Mouse (Mus musculus): ENCODE measurements around the gene Hdgf. TPM values are rescaled to one million over a fixed set of nuclear protein-coding genes. Genes with fewer than 3 reads are reported as not detected.
"Not testable (repeated sequence)": the region's sequence is repeated elsewhere in the genome, so short reads cannot be mapped to it uniquely, and the experiment has no call there.

Gene Hdgf
- total and polyA plus RNA-seq, 3 experiments, result 199 to 468 (median 215) TPM

GRCm38 (mm10) chr3:87887400-87887799 lies 18.7 kb upstream of the Hdgf start:
- DNase-seq (ENCODE audit: extremely low read depth); H3K9me3 ChIP-seq (replicated peaks; ENCODE audit: low read length); dilution Hi-C loops (cut with MboI; ENCODE audit: extremely low pct_ligation_motif_present, extremely low pct_unique_long_range_greater_than_20kb, low sequenced_read_pairs); H3K27me3 ChIP-seq (replicated peaks); H3K9ac ChIP-seq (ENCODE audit: insufficient read depth, low read depth); H3K27ac ChIP-seq (ENCODE audit: insufficient read depth, low read depth); H3K4me2 ChIP-seq (ENCODE audit: insufficient read depth, low read depth, poor library complexity, severe bottlenecking); H3K36me3 ChIP-seq (replicated peaks in 1 of 2; ENCODE audit: control insufficient read depth in 1 of 2, insufficient read depth in 1 of 2, low read length in 1 of 2); in situ Hi-C loops (cut with MboI; ENCODE audit: low pct_ligation_motif_present, low pct_unique_long_range_greater_than_20kb, low sequenced_read_pairs); H3K4me3 ChIP-seq (replicated peaks in 1 of 3; ENCODE audit: low read depth in 2 of 3, low read length in 2 of 3, poor library complexity in 1 of 3): not testable (repeated sequence)
- TF ChIP-seq RAD21 (IDR thresholded peaks at IDR 0.05; ENCODE audit: low read depth, low read length), result peak; percentile 4
- peak in 1 of 2 experiments; percentile 39; a peak in 2 of 4 replicates for TF ChIP-seq CTCF (conservative IDR thresholded peaks at IDR 0.05 in 1 of 2, IDR thresholded peaks at IDR 0.05 in 1 of 2; ENCODE audit: low read depth in 2 of 2, low read length in 2 of 2)
- peaks cover 9 to 23% of the 10 kb centered on the region in 2 experiments for H3K4me1 ChIP-seq (ENCODE audit: control insufficient read depth in 1 of 2, insufficient read depth in 2 of 2)
- H3K79me2 ChIP-seq (replicated peaks; ENCODE audit: control insufficient read depth, extremely low read depth, insufficient read depth, poor library complexity, severe bottlenecking), result peaks cover 27% of the 10 kb centered on the region

- Histone ChIP-seq H3K4me1 (ENCODE audit: control insufficient read depth in 1 of 2, insufficient read depth in 2 of 2) (peaks cover 2 to 3% of the 10 kb centered on the region in 2 experiments; a peak in 2 of 4 replicates), H3K36me3 (replicated peaks in 1 of 2; ENCODE audit: control insufficient read depth in 1 of 2, insufficient read depth in 1 of 2, low read length in 1 of 2) (no peaks in the 10 kb centered on the region), H3K4me2 (ENCODE audit: insufficient read depth, low read depth, poor library complexity, severe bottlenecking) (no peak overlapping the region), H3K27me3 (replicated peaks) (no peaks in the 10 kb centered on the region), H3K79me2 (replicated peaks; ENCODE audit: control insufficient read depth, extremely low read depth, insufficient read depth, poor library complexity, severe bottlenecking) (no peaks in the 10 kb centered on the region), H3K4me3 (replicated peaks in 1 of 3; ENCODE audit: low read depth in 2 of 3, low read length in 2 of 3, poor library complexity in 1 of 3) (no peak overlapping the region), H3K27ac (ENCODE audit: insufficient read depth, low read depth) (no peak overlapping the region), H3K9me3 (replicated peaks; ENCODE audit: low read length) (peaks cover 5% of the 10 kb centered on the region), H3K9ac (ENCODE audit: insufficient read depth, low read depth) (no peak overlapping the region)
- TF ChIP-seq POLR2AphosphoS2 (IDR thresholded peaks at IDR 0.05; ENCODE audit: low read depth, low read length) (no peak), UBTF (IDR thresholded peaks at IDR 0.05; ENCODE audit: low read depth, low read length) (no peak), MYC (IDR thresholded peaks at IDR 0.05; ENCODE audit: low read depth, low read length) (no peak), ELF1 (IDR thresholded peaks at IDR 0.05; ENCODE audit: low read depth, low read length) (no peak), IRF4 (IDR thresholded peaks at IDR 0.05; ENCODE audit: low read depth, low read length) (no peak), TCF12 (IDR thresholded peaks at IDR 0.05; ENCODE audit: low read depth, low read length) (no peak), JUND (conservative IDR thresholded peaks at IDR 0.05; ENCODE audit: low read depth, low read length) (no peak)
- dilution Hi-C loops (cut with MboI; ENCODE audit: extremely low pct_ligation_motif_present, extremely low pct_unique_long_range_greater_than_20kb, low sequenced_read_pairs) (no loop called here), in situ Hi-C loops (cut with MboI; ENCODE audit: low pct_ligation_motif_present, low pct_unique_long_range_greater_than_20kb, low sequenced_read_pairs) (no loop called here)
- DNase-seq (ENCODE audit: extremely low read depth), result no peak
These were observed 14.6 kb upstream of the Hdgf start for GRCm38 (mm10) chr3:87891481-87891880.

- in situ Hi-C loops (cut with MboI; ENCODE audit: low pct_ligation_motif_present, low pct_unique_long_range_greater_than_20kb, low sequenced_read_pairs), result no loop called here
- dilution Hi-C loops (cut with MboI; ENCODE audit: extremely low pct_ligation_motif_present, extremely low pct_unique_long_range_greater_than_20kb, low sequenced_read_pairs), result no loop called here
- TF ChIP-seq SMC3 (IDR thresholded peaks at IDR 0.05; ENCODE audit: low read depth, low read length), result no peak
- TF ChIP-seq POLR2AphosphoS2 (IDR thresholded peaks at IDR 0.05; ENCODE audit: low read depth, low read length), result no peak
- TF ChIP-seq KAT2A (IDR thresholded peaks at IDR 0.05; ENCODE audit: insufficient replicate concordance, low read length), result no peak
- no peak for TF ChIP-seq NRF1 (IDR thresholded peaks at IDR 0.05; ENCODE audit: low read depth, low read length)
- Histone ChIP-seq H3K27ac (ENCODE audit: insufficient read depth, low read depth) (no peak overlapping the region), H3K9me3 (replicated peaks; ENCODE audit: low read length) (peaks cover under 1% of the 10 kb centered on the region), H3K27me3 (replicated peaks) (no peaks in the 10 kb centered on the region), H3K9ac (ENCODE audit: insufficient read depth, low read depth) (no peak overlapping the region), H3K4me1 (ENCODE audit: control insufficient read depth in 1 of 2, insufficient read depth in 2 of 2) (no peaks in the 10 kb centered on the region), H3K4me2 (ENCODE audit: insufficient read depth, low read depth, poor library complexity, severe bottlenecking) (no peak overlapping the region), H3K4me3 (replicated peaks in 1 of 3; ENCODE audit: low read depth in 2 of 3, low read length in 2 of 3, poor library complexity in 1 of 3) (no peak overlapping the region), H3K36me3 (replicated peaks in 1 of 2; ENCODE audit: control insufficient read depth in 1 of 2, insufficient read depth in 1 of 2, low read length in 1 of 2) (no peaks in the 10 kb centered on the region), H3K79me2 (replicated peaks; ENCODE audit: control insufficient read depth, extremely low read depth, insufficient read depth, poor library complexity, severe bottlenecking) (no peaks in the 10 kb centered on the region)
- DNase-seq (ENCODE audit: extremely low read depth), result no peak
These were observed 12.7 kb upstream of the Hdgf start for GRCm38 (mm10) chr3:87893367-87893905.

Measured in CH12.LX (cell line).